Mouse (Mus musculus): ENCODE measurements at regions not wholly inside any gene's neighbourhood (a gene's known extent, or its start where the extent isn't known, plus 50 kb on each side); places are given as distances from the start of the nearest gene placed in this dataset.

- Histone ChIP-seq H3K9ac (no peak overlapping the region), H3K27ac (replicated peaks) (no peak overlapping the region), H3K4me2 (no peak overlapping the region), H3K27me3 (no peaks in the 10 kb centered on the region), H3K36me3 (no peaks in the 10 kb centered on the region), H3K4me3 (no peak overlapping the region), H3K4me1 (replicated peaks) (no peaks in the 10 kb centered on the region), H3K9me3 (no peaks in the 10 kb centered on the region)
- WGBS, result 76% methylated on average over 8 of the region's 8 CpGs
- no peak for ATAC-seq (ENCODE audit: low FRiP score, low read depth)
Measured at GRCm38 (mm10) chr15:13236869-13237507, 63.5 kb upstream of the Cdh6 start.

GRCm38 (mm10) chr15:13232567-13233259 is 59.2 kb upstream of the Cdh6 start:
- Histone ChIP-seq H3K9ac (no peak overlapping the region), H3K4me3 (no peak overlapping the region), H3K4me1 (replicated peaks) (no peaks in the 10 kb centered on the region), H3K9me3 (no peaks in the 10 kb centered on the region), H3K4me2 (no peak overlapping the region), H3K27ac (replicated peaks) (no peak overlapping the region), H3K27me3 (no peaks in the 10 kb centered on the region), H3K36me3 (no peaks in the 10 kb centered on the region)
- 79% methylated on average over 5 of the region's 5 CpGs for WGBS
- ATAC-seq (ENCODE audit: low FRiP score, low read depth), result no peak

GRCm38 (mm10) chr15:13231550-13231949 is 58.1 kb upstream of the Cdh6 start:
- Histone ChIP-seq H3K36me3 (no peaks in the 10 kb centered on the region), H3K4me3 (no peak overlapping the region), H3K27ac (replicated peaks) (no peak overlapping the region), H3K27me3 (no peaks in the 10 kb centered on the region), H3K9ac (no peak overlapping the region), H3K9me3 (no peaks in the 10 kb centered on the region), H3K4me2 (no peak overlapping the region), H3K4me1 (replicated peaks) (no peaks in the 10 kb centered on the region)
- 45% methylated on average over 4 of the region's 4 CpGs for WGBS
- ATAC-seq (ENCODE audit: low FRiP score, low read depth), result no peak

GRCm38 (mm10) chr15:13228125-13228524 is 54.6 kb upstream of the Cdh6 start:
- Histone ChIP-seq H3K4me3 (no peak overlapping the region), H3K27ac (replicated peaks) (no peak overlapping the region), H3K9me3 (no peaks in the 10 kb centered on the region), H3K27me3 (no peaks in the 10 kb centered on the region), H3K4me1 (replicated peaks) (no peaks in the 10 kb centered on the region), H3K36me3 (no peaks in the 10 kb centered on the region), H3K4me2 (no peak overlapping the region), H3K9ac (no peak overlapping the region)
- 87% methylated on average over 12 of the region's 12 CpGs for WGBS
- no peak for ATAC-seq (ENCODE audit: low FRiP score, low read depth)
